Mouse (Mus musculus): ENCODE measurements around the gene Fam163a.
"Not testable (repeated sequence)": the region's sequence is repeated elsewhere in the genome, so short reads cannot be mapped to it uniquely, and the experiment has no call there.

The Fam163a gene

GRCm38 (mm10) chr1:156204656-156205131 lies at the start of gene Fam163a:
Gene Fam163a, minus strand, starts transcription at chr1:156205026.
- no peak for DNase-seq (ENCODE audit: low spot score in 2 of 2)

DNA sequence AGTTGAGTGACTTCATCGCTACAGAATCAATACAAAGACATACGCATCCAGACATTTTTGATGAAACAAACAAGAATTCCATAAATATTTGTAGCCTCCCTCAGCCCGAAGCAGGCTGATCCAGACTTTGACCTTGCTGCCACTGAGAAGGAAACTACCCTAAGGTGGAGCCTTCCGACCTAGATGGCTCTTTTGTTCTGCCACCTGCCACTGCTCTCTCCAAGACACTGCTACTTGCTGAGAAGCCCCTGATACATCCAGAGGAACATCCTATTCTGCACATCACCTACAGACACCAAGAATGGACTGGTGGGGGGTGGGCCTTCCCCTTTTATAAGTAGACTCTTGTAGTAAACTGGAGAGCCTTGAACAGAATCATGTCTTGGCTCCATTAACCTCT lies 46.3 kb upstream of the Fam163a start:
- DNase-seq (ENCODE audit: low spot score in 2 of 2), result not testable (repeated sequence)

DNA sequence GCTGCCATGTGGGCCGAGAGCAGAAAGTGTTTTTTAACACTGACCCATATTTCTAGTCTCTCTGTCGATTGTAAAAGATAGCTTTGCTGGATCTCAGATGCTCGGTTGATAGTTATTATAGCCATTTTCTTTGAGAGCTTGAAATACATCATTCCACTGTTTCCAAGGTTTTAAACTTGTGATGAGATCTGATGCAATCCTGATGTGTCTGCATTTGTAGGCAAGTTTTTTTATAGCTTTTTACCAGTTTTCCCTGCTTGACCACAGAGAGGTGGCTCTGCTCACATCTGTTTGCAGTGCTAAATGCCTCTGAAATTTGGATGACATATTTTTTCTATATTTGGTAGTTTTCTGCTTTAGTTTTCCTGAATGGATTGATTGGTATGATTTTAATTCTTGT lies 43.1 kb upstream of the Fam163a start:
- DNase-seq (ENCODE audit: low spot score in 2 of 2), result no peak

- peak in 1 of 2 experiments; percentile 44 for DNase-seq (ENCODE audit: low spot score in 2 of 2)
Observed at GRCm38 (mm10) chr1:156241713-156242348, 37.0 kb upstream of the Fam163a start.

- DNase-seq (ENCODE audit: low spot score in 2 of 2), result peak in 1 of 2 experiments; percentile 27
Observed at GRCm38 (mm10) chr1:156241035-156241434, 36.2 kb upstream of the Fam163a start.

DNA sequence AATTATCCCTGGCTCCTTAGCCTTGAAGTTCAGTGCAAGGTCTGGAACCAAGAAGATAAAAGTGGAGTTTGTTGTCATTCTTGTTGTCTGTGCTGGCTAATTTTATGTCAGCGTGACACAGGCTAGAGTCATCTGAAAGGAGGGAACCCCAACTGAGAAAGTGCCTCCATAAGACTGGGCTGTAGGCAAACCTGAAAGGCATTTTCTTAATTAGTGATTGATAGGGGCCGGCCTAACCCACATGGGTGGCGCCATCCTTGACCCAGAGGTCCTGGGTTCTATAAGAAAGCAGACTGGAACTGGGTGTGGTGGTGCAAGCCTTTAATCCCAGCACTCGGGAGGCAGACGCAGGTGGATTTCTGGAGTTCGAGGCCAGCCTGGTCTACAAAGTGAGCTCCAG lies 26.3 kb upstream of the Fam163a start:
- DNase-seq (ENCODE audit: low spot score in 2 of 2), result no peak

GRCm38 (mm10) chr1:156230339-156231089 lies 25.7 kb upstream of the Fam163a start:
- no peak for DNase-seq (ENCODE audit: low spot score in 2 of 2)

- peak in 1 of 2 experiments; percentile 21 for DNase-seq (ENCODE audit: low spot score in 2 of 2)
Observed at GRCm38 (mm10) chr1:156229448-156229847, 24.6 kb upstream of the Fam163a start.

GRCm38 (mm10) chr1:156228728-156229127 lies 23.9 kb upstream of the Fam163a start:
- no peak for DNase-seq (ENCODE audit: low spot score in 2 of 2)

DNA sequence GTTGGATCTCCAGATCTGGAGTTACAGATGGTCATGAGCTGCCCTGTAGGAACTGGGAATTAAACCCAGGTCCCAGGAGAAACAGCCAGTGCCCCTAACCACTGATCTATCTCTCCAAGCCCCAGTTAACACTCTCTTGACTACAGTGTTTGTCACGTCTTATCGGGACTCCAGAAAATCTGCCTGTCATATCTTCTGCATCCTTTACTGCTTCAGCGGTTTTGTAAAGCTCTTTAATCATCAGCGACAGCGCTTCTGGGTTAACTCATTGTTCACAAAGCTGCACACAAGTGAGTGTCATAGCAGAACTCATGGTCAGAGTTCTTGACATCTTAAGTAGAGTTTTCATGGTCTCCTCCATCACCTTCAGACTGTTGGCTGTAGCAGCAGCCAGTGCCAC lies 22.1 kb upstream of the Fam163a start:
- DNase-seq (ENCODE audit: low spot score in 2 of 2), result no peak

- no peak for DNase-seq (ENCODE audit: low spot score in 2 of 2)
Observed at GRCm38 (mm10) chr1:156222205-156223000, 17.6 kb upstream of the Fam163a start.

DNA sequence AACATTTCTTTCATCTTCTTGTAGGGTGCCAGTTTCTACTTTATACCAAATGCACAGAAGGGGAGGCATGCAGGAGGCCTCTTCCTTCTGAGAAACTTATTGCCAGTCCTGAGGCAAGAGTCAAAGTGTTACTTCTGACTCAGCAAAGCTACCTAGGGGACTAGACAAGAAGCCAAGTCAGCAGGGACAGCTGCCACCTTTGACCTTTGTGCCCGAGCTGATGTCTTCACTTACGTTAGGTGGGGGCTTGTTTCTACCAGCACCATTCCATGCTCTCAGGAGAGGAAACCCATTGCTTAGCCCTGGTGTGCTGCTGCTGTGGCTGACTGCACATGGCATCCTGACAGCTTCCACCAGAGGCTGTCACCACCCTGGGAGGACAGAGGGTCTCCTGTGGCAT lies 16.5 kb upstream of the Fam163a start:
- no peak for DNase-seq (ENCODE audit: low spot score in 2 of 2)

GRCm38 (mm10) chr1:156218573-156218972 lies 13.7 kb upstream of the Fam163a start:
- no peak for DNase-seq (ENCODE audit: low spot score in 2 of 2)

DNA sequence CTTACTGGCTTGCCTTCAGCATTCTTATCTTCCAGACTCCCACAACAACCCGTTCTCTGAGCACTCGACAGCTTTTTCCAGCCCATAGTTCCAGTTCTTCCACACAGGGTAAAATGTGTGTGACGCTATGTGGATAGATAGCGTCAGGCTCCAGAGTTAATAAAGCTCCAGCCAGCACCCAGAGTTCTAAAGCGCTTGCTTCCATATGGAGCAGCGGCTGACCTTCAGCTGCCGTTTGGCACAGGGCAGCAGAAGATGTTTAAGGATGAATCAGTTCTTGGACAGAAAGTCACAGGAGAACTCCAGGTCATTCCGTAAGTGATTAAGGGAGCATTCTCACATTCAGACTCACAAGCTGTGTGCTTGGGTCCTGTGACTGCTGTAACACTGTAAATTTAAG lies 13.1 kb upstream of the Fam163a start:
- no peak for DNase-seq (ENCODE audit: low spot score in 2 of 2)

- DNase-seq (ENCODE audit: low spot score in 2 of 2), result peak in 1 of 2 experiments; percentile 22
Observed at GRCm38 (mm10) chr1:156217393-156217792, 12.6 kb upstream of the Fam163a start.

GRCm38 (mm10) chr1:156216249-156216648 lies 11.4 kb upstream of the Fam163a start:
- no peak for DNase-seq (ENCODE audit: low spot score in 2 of 2)

GRCm38 (mm10) chr1:156214651-156215050 lies 9.8 kb upstream of the Fam163a start:
- DNase-seq (ENCODE audit: low spot score in 2 of 2), result no peak

DNA sequence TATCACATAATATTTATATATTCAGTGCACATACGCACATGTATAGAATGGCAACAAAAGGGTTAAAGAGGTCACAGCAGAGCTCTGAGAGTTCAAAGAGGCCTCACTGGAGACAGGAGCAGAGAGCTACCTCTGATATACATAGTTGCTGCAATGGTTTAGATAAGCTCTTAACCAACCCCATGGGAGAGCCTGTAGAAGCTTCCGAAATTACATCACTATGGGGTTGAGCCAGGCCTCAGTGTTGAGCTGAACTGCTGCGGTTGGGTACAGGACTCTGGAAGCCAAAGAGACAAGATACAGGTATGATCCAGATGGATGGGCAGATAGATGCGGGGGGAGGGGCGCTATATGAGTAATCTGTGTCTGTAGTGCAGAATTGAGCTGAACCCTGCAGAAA lies 8.1 kb upstream of the Fam163a start:
- DNase-seq (ENCODE audit: low spot score in 2 of 2), result no peak

- no peak for DNase-seq (ENCODE audit: low spot score in 2 of 2)
Observed at GRCm38 (mm10) chr1:156211809-156212317, 7.0 kb upstream of the Fam163a start.

DNA sequence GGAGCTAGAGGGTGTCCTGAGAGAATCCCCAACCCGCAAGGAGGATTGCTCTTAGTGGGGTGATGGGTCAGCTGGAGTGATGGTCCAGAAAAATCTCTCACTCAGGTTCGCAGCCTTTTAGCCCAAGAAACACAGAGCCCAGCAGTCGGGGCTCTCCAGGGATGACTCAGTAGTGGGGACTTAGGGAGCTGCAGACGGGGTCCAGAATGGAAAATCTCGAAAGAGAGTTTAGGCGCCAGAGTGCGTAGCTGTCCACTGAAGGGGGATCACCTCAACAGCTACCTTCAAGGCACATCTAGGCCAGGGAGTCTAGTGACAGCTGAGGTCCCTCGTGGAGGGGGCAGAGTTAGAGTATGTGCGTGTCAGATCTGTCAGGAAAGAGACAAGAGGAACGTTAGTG lies 338 bp upstream of the Fam163a start:
- DNase-seq (ENCODE audit: low spot score in 2 of 2), result no peak

- no peak for DNase-seq (ENCODE audit: low spot score in 2 of 2)
Observed at GRCm38 (mm10) chr1:156203961-156204655, 718 bp downstream of the Fam163a start.

DNA sequence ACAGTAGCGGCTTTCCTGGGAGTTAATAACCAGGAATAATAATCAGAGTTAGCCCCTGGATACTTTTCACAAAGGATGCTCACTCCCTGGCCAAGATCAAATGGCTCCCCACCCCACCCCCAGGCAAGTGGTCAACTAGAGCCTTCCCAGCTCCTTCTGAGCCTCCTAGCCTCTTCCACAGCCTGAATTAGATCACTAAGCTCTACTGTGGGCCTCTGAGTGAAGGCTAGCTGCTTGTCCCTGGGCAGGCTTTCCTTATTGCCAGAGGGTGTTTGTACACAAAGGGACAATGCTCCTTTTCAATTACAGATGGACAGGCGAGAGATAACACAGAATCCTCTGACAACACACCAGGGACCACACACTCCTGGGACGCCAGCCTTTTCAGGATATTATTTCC lies 2.2 kb downstream of the Fam163a start:
- no peak for DNase-seq (ENCODE audit: low spot score in 2 of 2)

Measured in spleen, postnatal 14 days (tissue).